Mouse (Mus musculus) cerebellum, adult 18-20 months (tissue): Measurements from ENCODE around the gene Dgkb.
A peak's percentile ranks its signal among the peaks of the same experiment; 100 is the strongest.

Source experiments
- DNase-seq, 2 experiments: peaks; one replicate each; pipeline ENCODE4 v3.0.0; 2021

Gene Dgkb

GRCm38 (mm10) chr12:38017674-38018073 is 200.1 kb downstream of the Dgkb start:
- DNase-seq = no peak

- DNase-seq = no peak
Measured at GRCm38 (mm10) chr12:38047256-38047655, 229.7 kb downstream of the Dgkb start.

- DNase-seq = no peak
Measured at GRCm38 (mm10) chr12:38088224-38088623, 270.7 kb downstream of the Dgkb start.

- no peak for DNase-seq
Measured at GRCm38 (mm10) chr12:38111928-38112327, 294.4 kb downstream of the Dgkb start.

- DNase-seq = peak in 1 of 2 experiments; percentile 18
Measured at GRCm38 (mm10) chr12:38114990-38115615, 297.6 kb downstream of the Dgkb start.

GRCm38 (mm10) chr12:38123524-38123923 is 306.0 kb downstream of the Dgkb start:
- peak; percentile 23 to 30 for DNase-seq

GRCm38 (mm10) chr12:38125297-38125696 is 307.8 kb downstream of the Dgkb start:
- DNase-seq = no peak

GRCm38 (mm10) chr12:38130209-38130915 is 312.8 kb downstream of the Dgkb start:
- peak; percentile 26 to 55 for DNase-seq

- no peak for DNase-seq
Measured at GRCm38 (mm10) chr12:38136379-38136778, 318.9 kb downstream of the Dgkb start.

GRCm38 (mm10) chr12:38140039-38140438 is 322.5 kb downstream of the Dgkb start:
- DNase-seq = peak in 1 of 2 experiments; percentile 12

GRCm38 (mm10) chr12:38232665-38233064 is 415.1 kb downstream of the Dgkb start:
- DNase-seq = no peak

- DNase-seq = no peak
Measured at GRCm38 (mm10) chr12:38268856-38269255, 451.3 kb downstream of the Dgkb start.

- peak; percentile 83 to 88 for DNase-seq
Measured at GRCm38 (mm10) chr12:38301497-38301896, 484.0 kb downstream of the Dgkb start.

GRCm38 (mm10) chr12:38303841-38304240 is 486.3 kb downstream of the Dgkb start:
- DNase-seq = no peak

GRCm38 (mm10) chr12:38304245-38304644 is 486.7 kb downstream of the Dgkb start:
- no peak for DNase-seq

GRCm38 (mm10) chr12:38309885-38310284 is 492.4 kb downstream of the Dgkb start:
- no peak for DNase-seq

- no peak for DNase-seq
Measured at GRCm38 (mm10) chr12:38327729-38328271, 510.3 kb downstream of the Dgkb start.

GRCm38 (mm10) chr12:38328779-38329178 is 511.3 kb downstream of the Dgkb start:
- DNase-seq = no peak

GRCm38 (mm10) chr12:38342657-38343056 is 525.1 kb downstream of the Dgkb start:
- peak; percentile 80 to 84 for DNase-seq

- DNase-seq = no peak
Measured at GRCm38 (mm10) chr12:38352481-38352880, 535.0 kb downstream of the Dgkb start.

GRCm38 (mm10) chr12:38356386-38356785 is 538.9 kb downstream of the Dgkb start:
- DNase-seq = no peak

GRCm38 (mm10) chr12:38361491-38361890 is 544.0 kb downstream of the Dgkb start:
- no peak for DNase-seq

GRCm38 (mm10) chr12:38371597-38371996 is 554.1 kb downstream of the Dgkb start:
- DNase-seq = no peak

GRCm38 (mm10) chr12:38374159-38374558 is 556.6 kb downstream of the Dgkb start:
- no peak for DNase-seq
